Mouse (Mus musculus) left cerebral cortex, adult 2 months (tissue): ENCODE measurements at regions not wholly inside any gene's neighbourhood (a gene's known extent, or its start where the extent isn't known, plus 50 kb on each side); places are given as distances from the start of the nearest gene placed in this dataset.

ENCODE experiments used
- DNase-seq, 2 experiments: peaks; one replicate each; pipeline ENCODE4 v3.0.0; 2021 to 2022; ENCODE audit warnings: low spot score in 2 of 2, mixed read lengths in 1 of 2; ENCODE audit errors: extremely low spot score in 1 of 2
- H3K27ac ChIP-seq: fragments of 200-600 bp; 2 replicates; pipeline ENCODE4 v1.8.1; 2022
- H3K4me3 ChIP-seq: fragments of 200-600 bp; 2 replicates; pipeline ENCODE4 v1.8.1; 2022
- CTCF ChIP-seq: fragments of 200-600 bp; IDR thresholded peaks from 2 replicates; pipeline ENCODE4 v1.8.1; 2022; ENCODE audit warnings: antibody characterized with exemption, mild to moderate bottlenecking, moderate library complexity
- intact Hi-C: fragments of 180-260 bp; cut with DNase I; formaldehyde crosslinking; loops from one replicate; pipeline ENCODE4 v1.15.1; 2025

DNA sequence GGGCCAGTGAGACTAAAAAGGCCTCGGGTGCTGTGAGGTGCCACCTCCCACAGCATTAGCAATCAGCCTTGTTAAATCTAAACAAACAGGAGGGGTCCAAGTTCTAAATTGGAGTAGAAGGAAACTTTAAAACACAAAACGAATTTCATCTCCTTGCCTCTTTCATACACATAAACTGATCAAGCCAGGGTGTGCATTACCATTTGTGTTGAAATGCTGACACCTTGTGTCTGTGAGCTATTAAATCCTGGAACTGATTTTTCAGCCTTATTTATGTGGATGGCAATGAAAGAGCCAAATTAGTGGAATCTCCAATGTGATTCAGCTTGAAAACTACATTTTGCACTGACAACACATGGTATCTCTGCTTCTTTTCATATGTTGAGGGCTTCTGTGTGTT lies 114.8 kb downstream of the Pcsk1 start:
- intact Hi-C loops = loop anchor here (5.0 kb wide), 2 partner anchors 342 to 567 kb away; partner anchors contain the start of gene Erap1
- no peak overlapping the region for H3K4me3 ChIP-seq
- peak; percentile 58 for TF ChIP-seq CTCF
- H3K27ac ChIP-seq = no peak overlapping the region
- DNase-seq = no peak

DNA sequence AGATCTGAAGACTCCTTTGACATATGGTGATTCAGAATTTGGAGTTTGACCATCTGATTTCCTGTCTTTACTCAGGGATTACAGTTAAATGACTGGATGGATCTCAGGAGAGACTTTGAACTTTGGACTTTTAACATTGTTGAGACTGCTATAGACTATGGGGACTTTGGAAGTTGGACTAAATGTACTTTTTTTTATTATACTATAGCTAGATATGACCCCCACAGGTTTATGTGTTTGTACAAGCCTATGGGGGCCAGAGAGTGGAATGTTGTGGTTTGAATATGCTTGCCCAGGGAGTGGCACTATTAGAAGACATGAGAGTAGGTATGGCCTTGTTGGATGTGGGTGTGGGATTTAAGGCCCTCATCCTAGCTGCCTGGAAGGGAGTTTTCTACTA lies 134.3 kb downstream of the Pcsk1 start:
- intact Hi-C loops = no loop called here
- no peak for DNase-seq
- no peak overlapping the region for H3K27ac ChIP-seq

DNA sequence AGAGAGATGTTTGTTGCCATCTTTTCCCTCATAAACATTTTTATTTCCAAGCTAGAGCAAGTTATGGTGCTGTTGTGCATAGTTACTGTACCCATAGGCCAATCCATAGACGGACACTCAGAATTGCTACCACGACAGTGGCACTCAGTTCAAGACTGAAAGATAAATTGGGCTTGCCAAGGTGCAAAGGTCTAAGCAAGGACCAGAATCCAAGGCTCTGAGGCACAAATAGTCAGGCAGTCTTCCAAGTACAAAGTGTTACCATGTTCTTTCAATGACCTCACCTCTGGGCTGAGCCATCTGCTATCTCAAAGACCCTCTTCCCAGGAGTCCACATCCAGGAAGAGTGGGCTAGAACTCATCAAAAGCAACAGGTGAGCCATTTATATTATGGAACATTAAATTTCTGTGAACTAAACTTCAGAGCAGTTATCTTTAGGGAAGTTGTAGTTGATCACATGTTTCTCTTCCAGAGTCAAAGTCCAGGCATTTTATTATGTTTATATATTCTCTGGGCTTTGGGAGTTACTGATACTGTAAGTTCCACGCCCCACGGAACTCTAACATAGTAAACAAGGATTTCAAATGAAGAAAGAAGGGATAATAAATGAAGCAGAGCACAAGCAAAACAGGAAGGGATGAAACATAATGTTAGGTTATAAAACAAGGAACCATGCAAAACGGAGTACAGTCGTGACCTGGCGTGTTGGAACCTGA lies 136.1 kb downstream of the Pcsk1 start:
- no peak overlapping the region for H3K27ac ChIP-seq
- no peak for DNase-seq
- no peak overlapping the region for H3K4me3 ChIP-seq
- TF ChIP-seq CTCF = no peak
- intact Hi-C loops = loop anchor here (2.0 kb wide), 1 partner anchor 653 kb away; no protein-coding TSS in a partner anchor

More for the DNA sequence above, 134.3 kb downstream of the Pcsk1 start:
- H3K4me3 ChIP-seq = no peak overlapping the region
- TF ChIP-seq CTCF = no peak

DNA sequence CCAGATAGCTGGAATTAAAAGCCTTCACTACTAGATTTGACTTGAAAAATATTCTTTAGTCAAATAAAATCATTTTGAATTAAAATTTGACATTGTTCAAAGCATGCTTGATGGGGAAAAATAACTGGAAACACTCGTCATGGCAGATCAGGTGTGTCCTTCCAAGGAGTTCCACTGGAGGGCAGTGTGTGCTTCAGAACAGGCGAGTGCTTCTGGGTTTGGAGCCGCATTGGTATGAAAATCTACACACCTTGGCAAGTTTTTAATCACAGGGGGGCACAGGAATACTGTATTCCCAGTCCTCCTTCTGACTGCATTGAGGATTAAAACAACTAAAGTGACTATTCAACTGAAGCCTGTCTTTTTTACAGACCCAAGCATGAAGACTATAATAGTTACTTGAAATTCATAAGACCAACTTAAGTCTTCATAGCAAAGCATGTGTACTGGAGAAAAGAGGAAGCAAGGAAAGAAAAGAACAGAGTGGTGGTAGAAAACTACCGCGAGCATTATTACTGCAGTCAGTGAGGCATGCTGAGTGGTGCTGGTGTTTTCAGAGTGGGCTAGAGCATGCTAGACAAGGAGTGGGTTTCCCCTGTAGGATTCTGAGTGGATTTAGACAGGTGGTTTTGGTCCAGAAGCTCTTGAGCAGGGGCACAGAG lies 138.1 kb downstream of the Pcsk1 start:
- no peak overlapping the region for H3K4me3 ChIP-seq
- intact Hi-C loops = loop anchor here (1.0 to 2.0 kb wide), 3 partner anchors 571 to 795 kb away; no protein-coding TSS in a partner anchor

DNA sequence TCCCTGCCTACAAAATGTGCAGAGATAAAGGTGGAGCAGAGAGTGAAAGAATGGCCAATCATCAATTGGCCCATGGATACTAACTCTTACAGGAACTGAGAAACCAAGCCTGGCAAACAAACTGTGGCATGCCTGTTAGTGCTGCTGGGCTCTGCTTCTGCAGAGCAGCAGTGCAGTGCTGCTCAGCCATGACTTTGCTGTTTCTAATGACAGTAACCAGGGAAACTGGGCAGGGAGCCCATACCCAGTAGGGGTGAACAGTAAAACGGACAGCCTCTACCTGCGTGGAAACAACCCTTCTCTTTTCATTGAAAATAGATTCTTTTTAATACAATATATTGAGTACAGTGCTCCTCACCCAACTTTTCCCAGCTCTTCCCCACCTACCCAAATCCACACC lies 146.8 kb downstream of the Pcsk1 start:
- TF ChIP-seq CTCF = no peak
- intact Hi-C loops = no loop called here
- DNase-seq = peak in 1 of 2 experiments; percentile 20
- Histone ChIP-seq H3K4me3 (no peak overlapping the region), H3K27ac (no peak overlapping the region)

More for the DNA sequence above, 138.1 kb downstream of the Pcsk1 start:
- TF ChIP-seq CTCF = peak; percentile 89
- peak; percentile 69 to 72 for DNase-seq
- no peak overlapping the region for H3K27ac ChIP-seq
